Mouse (Mus musculus): ENCODE measurements around the gene Tbc1d23. TPM values are rescaled to one million over a fixed set of nuclear protein-coding genes. Genes with fewer than 3 reads are reported as not detected.

The Tbc1d23 gene
- polyA plus RNA-seq, 1 experiment from 2014 or later = 22.3 TPM

- no peaks in the 10 kb centered on the region for H3K4me1 ChIP-seq (replicated peaks; ENCODE audit: control insufficient read depth, insufficient read depth, low read length)
- no peak overlapping the region for H3K4me3 ChIP-seq (ENCODE audit: low read depth, low read length)
- no peaks in the 10 kb centered on the region for H3K27me3 ChIP-seq (replicated peaks; ENCODE audit: control insufficient read depth, insufficient read depth, low read length)
- ATAC-seq = no peak
- TF ChIP-seq CTCF (IDR thresholded peaks at IDR 0.05; ENCODE audit: low read depth) = no peak
- H3K9me3 ChIP-seq (ENCODE audit: control insufficient read depth) = no peaks in the 10 kb centered on the region
- 68% methylated on average over 7 of the region's 7 CpGs for WGBS
- H3K4me2 ChIP-seq (replicated peaks; ENCODE audit: low read depth) = no peak overlapping the region
- H3K9ac ChIP-seq (ENCODE audit: low read depth, low read length) = no peak overlapping the region
- H3K27ac ChIP-seq (ENCODE audit: low read depth, low read length) = no peak overlapping the region; the same call in 1 of the 2 replicates
- peaks cover 44% of the 10 kb centered on the region for H3K36me3 ChIP-seq (ENCODE audit: control insufficient read depth, insufficient read depth)
Observed at GRCm38 (mm10) chr16:57159835-57160234, 71.5 kb downstream of the Tbc1d23 start.

GRCm38 (mm10) chr16:57157728-57158127 is 73.6 kb downstream of the Tbc1d23 start:
- no peak for TF ChIP-seq CTCF (IDR thresholded peaks at IDR 0.05; ENCODE audit: low read depth)
- Histone ChIP-seq H3K4me2 (replicated peaks; ENCODE audit: low read depth) (no peak overlapping the region), H3K9ac (ENCODE audit: low read depth, low read length) (no peak overlapping the region), H3K27me3 (replicated peaks; ENCODE audit: control insufficient read depth, insufficient read depth, low read length) (no peaks in the 10 kb centered on the region), H3K4me3 (ENCODE audit: low read depth, low read length) (no peak overlapping the region), H3K4me1 (replicated peaks; ENCODE audit: control insufficient read depth, insufficient read depth, low read length) (no peaks in the 10 kb centered on the region), H3K9me3 (ENCODE audit: control insufficient read depth) (no peaks in the 10 kb centered on the region), H3K36me3 (ENCODE audit: control insufficient read depth, insufficient read depth) (peaks cover 58% of the 10 kb centered on the region), H3K27ac (ENCODE audit: low read depth, low read length) (no peak overlapping the region)
- no peak for ATAC-seq
- 74% methylated on average over 4 of the region's 4 CpGs for WGBS

DNA sequence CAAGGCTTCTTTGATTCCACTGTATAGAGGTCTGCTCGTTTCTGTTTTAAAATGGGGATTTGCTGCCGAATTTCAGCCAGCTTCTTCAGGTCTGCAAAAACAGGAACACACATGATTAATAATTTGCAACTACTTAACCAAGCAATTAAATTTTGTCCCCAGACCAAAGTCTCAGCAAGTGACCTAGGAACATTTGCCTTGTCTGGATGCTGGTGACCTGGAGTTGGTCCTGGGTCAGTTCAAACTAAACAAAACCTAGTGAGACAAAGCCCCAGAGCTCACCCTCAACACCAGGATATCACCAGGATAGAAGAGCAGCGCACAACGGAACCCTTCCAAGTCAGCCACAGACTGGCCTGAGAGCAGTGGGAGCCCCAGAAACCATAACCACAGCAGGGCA is 74.2 kb downstream of the Tbc1d23 start:
- H3K4me2 ChIP-seq (replicated peaks; ENCODE audit: low read depth) = no peak overlapping the region
- no peak overlapping the region for H3K9ac ChIP-seq (ENCODE audit: low read depth, low read length)
- WGBS = 90% methylated on average over 4 of the region's 4 CpGs
- H3K27ac ChIP-seq (ENCODE audit: low read depth, low read length) = no peak overlapping the region
- H3K27me3 ChIP-seq (replicated peaks; ENCODE audit: control insufficient read depth, insufficient read depth, low read length) = no peaks in the 10 kb centered on the region
- no peak for ATAC-seq
- no peak overlapping the region for H3K4me3 ChIP-seq (ENCODE audit: low read depth, low read length)
- H3K9me3 ChIP-seq (ENCODE audit: control insufficient read depth) = no peaks in the 10 kb centered on the region
- no peaks in the 10 kb centered on the region for H3K4me1 ChIP-seq (replicated peaks; ENCODE audit: control insufficient read depth, insufficient read depth, low read length)
- TF ChIP-seq CTCF (IDR thresholded peaks at IDR 0.05; ENCODE audit: low read depth) = no peak
- H3K36me3 ChIP-seq (ENCODE audit: control insufficient read depth, insufficient read depth) = peaks cover 62% of the 10 kb centered on the region

GRCm38 (mm10) chr16:57155899-57156298 is 75.4 kb downstream of the Tbc1d23 start:
- no peak overlapping the region for H3K4me3 ChIP-seq (ENCODE audit: low read depth, low read length)
- no peaks in the 10 kb centered on the region for H3K27me3 ChIP-seq (replicated peaks; ENCODE audit: control insufficient read depth, insufficient read depth, low read length)
- no peaks in the 10 kb centered on the region for H3K4me1 ChIP-seq (replicated peaks; ENCODE audit: control insufficient read depth, insufficient read depth, low read length)
- H3K36me3 ChIP-seq (ENCODE audit: control insufficient read depth, insufficient read depth) = peaks cover 51% of the 10 kb centered on the region
- no peak overlapping the region for H3K4me2 ChIP-seq (replicated peaks; ENCODE audit: low read depth)
- no peaks in the 10 kb centered on the region for H3K9me3 ChIP-seq (ENCODE audit: control insufficient read depth)
- 0 out of 2 replicates have a peak, but pooled peaks have one; percentile 18 for ATAC-seq
- H3K27ac ChIP-seq (ENCODE audit: low read depth, low read length) = no peak overlapping the region
- no peak for TF ChIP-seq CTCF (IDR thresholded peaks at IDR 0.05; ENCODE audit: low read depth)
- no peak overlapping the region for H3K9ac ChIP-seq (ENCODE audit: low read depth, low read length)

GRCm38 (mm10) chr16:57151437-57151836 is 79.9 kb downstream of the Tbc1d23 start:
- H3K27ac ChIP-seq (ENCODE audit: low read depth, low read length) = 0 out of 2 replicates have a peak overlapping the region, but pooled peaks have one; percentile 0
- no peaks in the 10 kb centered on the region for H3K9me3 ChIP-seq (ENCODE audit: control insufficient read depth)
- WGBS = 61% methylated on average over 4 of the region's 4 CpGs

GRCm38 (mm10) chr16:57144741-57145140 is 86.6 kb downstream of the Tbc1d23 start:
- WGBS = 85% methylated on average over 5 of the region's 5 CpGs
- no peaks in the 10 kb centered on the region for H3K27me3 ChIP-seq (replicated peaks; ENCODE audit: control insufficient read depth, insufficient read depth, low read length)
- no peak overlapping the region for H3K27ac ChIP-seq (ENCODE audit: low read depth, low read length)
- TF ChIP-seq CTCF (IDR thresholded peaks at IDR 0.05; ENCODE audit: low read depth) = no peak
- H3K4me3 ChIP-seq (ENCODE audit: low read depth, low read length) = no peak overlapping the region
- no peaks in the 10 kb centered on the region for H3K9me3 ChIP-seq (ENCODE audit: control insufficient read depth)
- no peaks in the 10 kb centered on the region for H3K4me1 ChIP-seq (replicated peaks; ENCODE audit: control insufficient read depth, insufficient read depth, low read length)
- H3K36me3 ChIP-seq (ENCODE audit: control insufficient read depth, insufficient read depth) = peaks cover 29% of the 10 kb centered on the region
- H3K4me2 ChIP-seq (replicated peaks; ENCODE audit: low read depth) = no peak overlapping the region
- no peak for ATAC-seq
- no peak overlapping the region for H3K9ac ChIP-seq (ENCODE audit: low read depth, low read length)

More at GRCm38 (mm10) chr16:57151437-57151836, 79.9 kb downstream of the Tbc1d23 start:
- TF ChIP-seq CTCF (IDR thresholded peaks at IDR 0.05; ENCODE audit: low read depth) = no peak
- no peak overlapping the region for H3K4me3 ChIP-seq (ENCODE audit: low read depth, low read length)
- H3K36me3 ChIP-seq (ENCODE audit: control insufficient read depth, insufficient read depth) = peaks cover 40% of the 10 kb centered on the region
- no peak overlapping the region for H3K4me2 ChIP-seq (replicated peaks; ENCODE audit: low read depth)
- no peaks in the 10 kb centered on the region for H3K27me3 ChIP-seq (replicated peaks; ENCODE audit: control insufficient read depth, insufficient read depth, low read length)
- ATAC-seq = peak; percentile 82
- no peak overlapping the region for H3K9ac ChIP-seq (ENCODE audit: low read depth, low read length)
- H3K4me1 ChIP-seq (replicated peaks; ENCODE audit: control insufficient read depth, insufficient read depth, low read length) = no peaks in the 10 kb centered on the region

GRCm38 (mm10) chr16:57133611-57134010 is 97.7 kb downstream of the Tbc1d23 start:
- H3K4me3 ChIP-seq (ENCODE audit: low read depth, low read length) = no peak overlapping the region
- no peaks in the 10 kb centered on the region for H3K9me3 ChIP-seq (ENCODE audit: control insufficient read depth)
- no peak for ATAC-seq
- peaks cover 32% of the 10 kb centered on the region; the same call in 1 of the 2 replicates for H3K36me3 ChIP-seq (ENCODE audit: control insufficient read depth, insufficient read depth)
- peaks cover 11% of the 10 kb centered on the region; the same call in 1 of the 2 replicates for H3K4me1 ChIP-seq (replicated peaks; ENCODE audit: control insufficient read depth, insufficient read depth, low read length)
- H3K27ac ChIP-seq (ENCODE audit: low read depth, low read length) = no peak overlapping the region
- no peak overlapping the region for H3K4me2 ChIP-seq (replicated peaks; ENCODE audit: low read depth)
- H3K27me3 ChIP-seq (replicated peaks; ENCODE audit: control insufficient read depth, insufficient read depth, low read length) = no peaks in the 10 kb centered on the region
- TF ChIP-seq CTCF (IDR thresholded peaks at IDR 0.05; ENCODE audit: low read depth) = no peak
- H3K9ac ChIP-seq (ENCODE audit: low read depth, low read length) = no peak overlapping the region
- WGBS = 86% methylated on average over 6 of the region's 6 CpGs
